Mouse (Mus musculus) CH12.LX (cell line): ENCODE results near the gene Jarid2. TPM values are rescaled to one million over a fixed set of nuclear protein-coding genes. Genes with fewer than 3 reads are reported as not detected.

Source experiments
- DNase-seq: peaks from one replicate; pipeline ENCODE4 v3.0.0-alpha.2; 2013; ENCODE audit errors: extremely low read depth
- H3K27ac ChIP-seq: 2 replicates; pipeline ENCODE4 v1.5.1; 2012; ENCODE audit warnings: low read depth, mild to moderate bottlenecking, control low read depth, moderate library complexity; ENCODE audit not compliant: insufficient read depth
- H3K27me3 ChIP-seq: replicated peaks from 2 replicates; pipeline ENCODE3; 2012; ENCODE audit warnings: inconsistent platforms
- H3K36me3 ChIP-seq, 2 experiments: replicated peaks in 1 of 2; 2 replicates each; pipeline versions ENCODE3 to v1.6.1; 2012; ENCODE audit warnings: inconsistent platforms in 1 of 2, low read length in 1 of 2, mild to moderate bottlenecking in 1 of 2, mixed read lengths in 1 of 2, moderate library complexity in 1 of 2; ENCODE audit not compliant: control insufficient read depth in 1 of 2, insufficient read depth in 1 of 2
- H3K4me1 ChIP-seq, 2 experiments: 2 replicates each; pipeline ENCODE4 v1.6.1; 2012; ENCODE audit warnings: inconsistent platforms in 1 of 2, moderate library complexity in 1 of 2; ENCODE audit not compliant: insufficient read depth in 2 of 2, control insufficient read depth in 1 of 2
- H3K4me2 ChIP-seq: 2 replicates; pipeline ENCODE4 v1.6.1; 2012; ENCODE audit warnings: low read depth, mild to moderate bottlenecking, control low read depth; ENCODE audit not compliant: poor library complexity, insufficient read depth, severe bottlenecking
- H3K4me3 ChIP-seq, 3 experiments: fragments of 150-350 bp in 1 of 3; sonication (generic) in 1 of 3; replicated peaks in 1 of 3; 2 replicates each; pipeline versions ENCODE3 to v1.5.1; 2011 to 2012; ENCODE audit warnings: low read depth in 2 of 3, low read length in 2 of 3, mild to moderate bottlenecking in 2 of 3, moderate library complexity in 2 of 3, control low read depth in 1 of 3, improper control_type of control experiment in 1 of 3, inconsistent platforms in 1 of 3, mixed read lengths in 1 of 3; ENCODE audit not compliant: poor library complexity in 1 of 3
- H3K79me2 ChIP-seq: replicated peaks from 2 replicates; pipeline ENCODE4 v1.6.1; 2012; ENCODE audit warnings: mild to moderate bottlenecking, moderate library complexity; ENCODE audit not compliant: control insufficient read depth, poor library complexity, insufficient read depth, severe bottlenecking; ENCODE audit errors: extremely low read depth
- H3K9ac ChIP-seq: 2 replicates; pipeline ENCODE4 v1.6.1; 2012; ENCODE audit warnings: low read depth, mild to moderate bottlenecking, control low read depth, moderate library complexity; ENCODE audit not compliant: insufficient read depth
- H3K9me3 ChIP-seq: replicated peaks from 2 replicates; pipeline ENCODE3; 2012; ENCODE audit warnings: low read length, inconsistent platforms, mixed read lengths
- CHD1 ChIP-seq: IDR thresholded peaks from 2 replicates; pipeline ENCODE4 v1.6.1; 2012; ENCODE audit warnings: low read depth, low read length, improper control_type of control experiment, inconsistent platforms
- ELF1 ChIP-seq: IDR thresholded peaks from 2 replicates; pipeline ENCODE4 v1.6.1; 2014; ENCODE audit warnings: low read depth, mild to moderate bottlenecking, inconsistent platforms, low read length, improper control_type of control experiment
- EP300 ChIP-seq: IDR thresholded peaks from 2 replicates; pipeline ENCODE4 v1.6.1; 2011; ENCODE audit warnings: low read length, improper control_type of control experiment
- GABPA ChIP-seq: IDR thresholded peaks from 2 replicates; pipeline ENCODE4 v1.6.1; 2012; ENCODE audit warnings: low read depth, low read length, improper control_type of control experiment, inconsistent platforms; ENCODE audit not compliant: insufficient replicate concordance
- IRF4 ChIP-seq: IDR thresholded peaks from 2 replicates; pipeline ENCODE4 v1.6.1; 2014; ENCODE audit warnings: low read depth, mild to moderate bottlenecking, inconsistent platforms, low read length, improper control_type of control experiment
- JUN ChIP-seq: IDR thresholded peaks from 2 replicates; pipeline ENCODE4 v1.6.1; 2011; ENCODE audit warnings: low read depth, mild to moderate bottlenecking, low read length, improper control_type of control experiment, moderate library complexity; ENCODE audit not compliant: insufficient read depth
- JUND ChIP-seq: conservative IDR thresholded peaks from 2 replicates; pipeline ENCODE4 v1.6.1; 2011; ENCODE audit warnings: low read depth, low read length, improper control_type of control experiment
- MAFK ChIP-seq: IDR thresholded peaks from 2 replicates; pipeline ENCODE4 v1.6.1; 2011; ENCODE audit warnings: low read length, improper control_type of control experiment; ENCODE audit not compliant: insufficient replicate concordance
- MAZ ChIP-seq: IDR thresholded peaks from 2 replicates; pipeline ENCODE4 v1.6.1; 2012; ENCODE audit warnings: low read depth, mild to moderate bottlenecking, inconsistent platforms, low read length, improper control_type of control experiment, moderate library complexity
- MEF2A ChIP-seq: IDR thresholded peaks from 2 replicates; pipeline ENCODE4 v1.6.1; 2014; ENCODE audit warnings: low read depth, mild to moderate bottlenecking, inconsistent platforms, low read length, improper control_type of control experiment, borderline replicate concordance
- MXI1 ChIP-seq: IDR thresholded peaks from 2 replicates; pipeline ENCODE4 v1.6.1; 2011; ENCODE audit warnings: mild to moderate bottlenecking, low read depth, low read length, improper control_type of control experiment
- MYC ChIP-seq: IDR thresholded peaks from 2 replicates; pipeline ENCODE4 v1.6.1; 2011; ENCODE audit warnings: low read depth, mild to moderate bottlenecking, improper control_type of control experiment, low read length
- NELFE ChIP-seq: IDR thresholded peaks from 2 replicates; pipeline ENCODE4 v1.6.1; 2011; ENCODE audit warnings: low read depth, low read length, improper control_type of control experiment
- PAX5 ChIP-seq: IDR thresholded peaks from 2 replicates; pipeline ENCODE4 v1.6.1; 2012; ENCODE audit warnings: low read length, inconsistent platforms, mixed read lengths
- POLR2A ChIP-seq: IDR thresholded peaks from 2 replicates; pipeline ENCODE4 v1.6.1; 2011; ENCODE audit warnings: low read depth, mild to moderate bottlenecking, improper control_type of control experiment, low read length
- POLR2AphosphoS2 ChIP-seq: IDR thresholded peaks from 2 replicates; pipeline ENCODE4 v1.6.1; 2011; ENCODE audit warnings: low read depth, low read length, improper control_type of control experiment
- RAD21 ChIP-seq: IDR thresholded peaks from 2 replicates; pipeline ENCODE4 v1.6.1; 2011; ENCODE audit warnings: low read depth, mild to moderate bottlenecking, low read length, improper control_type of control experiment, moderate library complexity
- RCOR1 ChIP-seq: conservative IDR thresholded peaks from 2 replicates; pipeline ENCODE4 v1.6.1; 2012; ENCODE audit warnings: low read depth, mild to moderate bottlenecking, inconsistent platforms, low read length, improper control_type of control experiment
- SIN3A ChIP-seq: IDR thresholded peaks from 2 replicates; pipeline ENCODE4 v1.6.1; 2012; ENCODE audit warnings: low read length, improper control_type of control experiment, inconsistent platforms
- SMC3 ChIP-seq: IDR thresholded peaks from 2 replicates; pipeline ENCODE4 v1.6.1; 2011; ENCODE audit warnings: low read depth, low read length, improper control_type of control experiment
- TBP ChIP-seq: conservative IDR thresholded peaks from 2 replicates; pipeline ENCODE4 v1.6.1; 2011; ENCODE audit warnings: low read depth, low read length, improper control_type of control experiment
- TCF12 ChIP-seq: IDR thresholded peaks from 2 replicates; pipeline ENCODE4 v1.6.1; 2014; ENCODE audit warnings: low read depth, mild to moderate bottlenecking, inconsistent platforms, low read length, improper control_type of control experiment
- ZC3H11A ChIP-seq: IDR thresholded peaks from 2 replicates; pipeline ENCODE4 v1.6.1; 2012; ENCODE audit warnings: low read depth, mild to moderate bottlenecking, inconsistent platforms, low read length, improper control_type of control experiment
- ZNF384 ChIP-seq: IDR thresholded peaks from 2 replicates; pipeline ENCODE4 v1.6.1; 2012; ENCODE audit warnings: low read depth, low read length, improper control_type of control experiment, inconsistent platforms
- dilution Hi-C: fragments of 300-500 bp; cut with MboI; formaldehyde crosslinking; loops from 2 replicates; pipeline ENCODE4 v1.14.3; 2020; ENCODE audit warnings: low sequenced_read_pairs; ENCODE audit not compliant: extremely low pct_unique_long_range_greater_than_20kb, extremely low pct_ligation_motif_present
- in situ Hi-C: fragments of 300-500 bp; cut with MboI; formaldehyde crosslinking; loops from 3 replicates; pipeline ENCODE4 v1.14.3; 2019; ENCODE audit warnings: low sequenced_read_pairs, low pct_ligation_motif_present, low pct_unique_long_range_greater_than_20kb, mixed read lengths
- polyA plus RNA-seq: library from polyadenylated mRNA; unstranded; fragments of >175 nt; gene quantifications from 2 replicates; pipeline ENCODE4 v1.2.1, GENCODE M21; 2012; ENCODE audit warnings: low read depth; ENCODE audit not compliant: insufficient read length
- total RNA-seq, 2 experiments: library from RNA; depleted of rRNA; stranded (reverse); fragments of 300-350 nt in 1 of 2; fragments of >200 nt in 1 of 2; gene quantifications; 2 replicates each; pipeline ENCODE4 v1.2.3; 2012 to 2014

Jarid2 gene
- total and polyA plus RNA-seq, 3 experiments = 4.5 to 10.9 (median 7.8) TPM

- dilution Hi-C loops = no loop called here
- DNase-seq = peak; percentile 37
- in situ Hi-C loops = no loop called here
- peaks cover 12 to 68% of the 10 kb centered on the region in 2 experiments; a peak in 3 of 4 replicates for H3K4me1 ChIP-seq
- no peaks in the 10 kb centered on the region for H3K27me3 ChIP-seq
- peak overlapping the region; percentile 74 for H3K4me2 ChIP-seq
- H3K27ac ChIP-seq = no peak overlapping the region
- H3K36me3 ChIP-seq = peaks cover 0 to 6% of the 10 kb centered on the region in 2 experiments
- peaks cover 24% of the 10 kb centered on the region for H3K79me2 ChIP-seq
- no peaks in the 10 kb centered on the region for H3K9me3 ChIP-seq
- H3K9ac ChIP-seq = no peak overlapping the region; the same call in 1 of the 2 replicates
- H3K4me3 ChIP-seq = no peak overlapping the region
- TF ChIP-seq TCF12 (0 out of 2 replicates have a peak, but pooled peaks have one; percentile 10), SIN3A (no peak), IRF4 (peak; percentile 73), MAFK (0 out of 2 replicates have a peak, but pooled peaks have one; percentile 5), JUND (peak; percentile 29; the same call in 1 of the 2 replicates), MEF2A (peak; percentile 59; the same call in 1 of the 2 replicates), GABPA (no peak), POLR2A (no peak), MAZ (no peak), EP300 (peak; percentile 27; the same call in 1 of the 2 replicates), TBP (no peak)
- TF ChIP-seq, all 38 proteins: peak for 6
Observed at GRCm38 (mm10) chr13:44753206-44753605, 23.9 kb downstream of the Jarid2 start.

- H3K4me2 ChIP-seq = no peak overlapping the region
- no peaks in the 10 kb centered on the region for H3K9me3 ChIP-seq
- H3K36me3 ChIP-seq = peaks cover 0 to 2% of the 10 kb centered on the region in 2 experiments
- no peak overlapping the region for H3K27ac ChIP-seq
- in situ Hi-C loops (no loop called here), dilution Hi-C loops (no loop called here)
- peaks cover 12 to 72% of the 10 kb centered on the region in 2 experiments; a peak in 3 of 4 replicates for H3K4me1 ChIP-seq
- DNase-seq = no peak
- peaks cover 12% of the 10 kb centered on the region for H3K79me2 ChIP-seq
- TF ChIP-seq ELF1 (no peak), SMC3 (no peak), MAFK (no peak), MYC (no peak), IRF4 (no peak), PAX5 (no peak), CHD1 (no peak), RCOR1 (no peak), EP300 (no peak), ZNF384 (no peak), RAD21 (no peak), JUN (no peak), MXI1 (no peak), ZC3H11A (no peak), POLR2AphosphoS2 (no peak), GABPA (no peak), NELFE (no peak), SIN3A (no peak)
- no peak overlapping the region for H3K9ac ChIP-seq
- no peak overlapping the region for H3K4me3 ChIP-seq
- H3K27me3 ChIP-seq = no peaks in the 10 kb centered on the region
Observed at GRCm38 (mm10) chr13:44755434-44755833, 26.2 kb downstream of the Jarid2 start.
